Mouse (Mus musculus): ENCODE measurements around the gene B4galnt1.
"Not testable (repeated sequence)": the region's sequence is repeated elsewhere in the genome, so short reads cannot be mapped to it uniquely, and the experiment has no call there.

B4galnt1 gene

GRCm38 (mm10) chr10:127188465-127189115 is 23.6 kb downstream of the B4galnt1 start:
- DNase-seq (ENCODE audit: low spot score in 2 of 2): peak; percentile 63 to 69

- DNase-seq (ENCODE audit: low spot score in 2 of 2): peak in 1 of 2 experiments; percentile 66
These were observed 24.2 kb downstream of the B4galnt1 start for GRCm38 (mm10) chr10:127189116-127189650.

- DNase-seq (ENCODE audit: low spot score in 2 of 2): peak in 1 of 2 experiments; percentile 45
These were observed 24.8 kb downstream of the B4galnt1 start, which contains the start of gene Arhgef25 for GRCm38 (mm10) chr10:127189651-127190381. Gene Arhgef25 (minus strand): TSS chr10:127190083.

DNA sequence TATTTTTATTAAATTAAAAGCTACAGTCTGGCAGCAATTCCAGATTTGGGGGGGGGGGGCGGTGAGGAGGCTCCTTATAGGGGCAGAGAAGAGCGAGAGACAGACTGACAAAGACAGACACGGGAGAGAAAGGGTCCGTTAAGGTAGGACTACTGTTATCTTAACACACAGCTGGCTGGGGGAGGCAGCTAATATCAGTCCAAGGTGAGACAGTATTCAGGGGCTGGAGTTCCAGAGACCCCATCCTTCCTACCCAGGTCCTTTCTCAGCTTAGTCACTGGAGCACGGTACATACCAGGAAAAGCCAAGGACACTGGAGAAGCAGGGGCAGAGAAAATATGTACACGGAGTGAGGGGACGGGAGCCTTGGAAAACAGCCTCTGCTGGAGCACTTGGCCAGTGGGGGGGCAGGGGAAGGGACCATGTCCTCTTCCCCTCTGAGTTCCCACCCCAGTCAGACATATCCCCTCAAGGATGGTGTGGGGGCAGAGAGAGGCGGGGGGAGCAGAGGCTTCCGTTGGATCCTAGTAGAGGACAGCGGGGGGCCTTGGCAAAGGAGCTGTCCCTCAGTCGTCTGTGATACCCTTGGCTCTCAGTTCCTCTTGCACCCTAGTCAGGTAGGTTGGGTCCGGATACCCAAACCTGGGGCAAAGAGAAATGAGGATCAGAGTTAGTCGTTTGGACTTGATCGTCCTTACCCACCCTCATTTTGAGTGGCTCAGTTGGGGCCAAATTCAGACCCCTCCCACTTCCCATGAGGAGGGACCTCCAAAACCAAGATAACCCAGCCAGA is 25.6 kb downstream of the B4galnt1 start:
- DNase-seq (ENCODE audit: low spot score in 2 of 2): no peak

- DNase-seq (ENCODE audit: low spot score in 2 of 2): peak in 1 of 2 experiments; percentile 38
These were observed 26.4 kb downstream of the B4galnt1 start for GRCm38 (mm10) chr10:127191191-127192056.

- not testable (repeated sequence) for DNase-seq (ENCODE audit: low spot score in 2 of 2)
These were observed 27.0 kb downstream of the B4galnt1 start for GRCm38 (mm10) chr10:127192057-127192328.

DNA sequence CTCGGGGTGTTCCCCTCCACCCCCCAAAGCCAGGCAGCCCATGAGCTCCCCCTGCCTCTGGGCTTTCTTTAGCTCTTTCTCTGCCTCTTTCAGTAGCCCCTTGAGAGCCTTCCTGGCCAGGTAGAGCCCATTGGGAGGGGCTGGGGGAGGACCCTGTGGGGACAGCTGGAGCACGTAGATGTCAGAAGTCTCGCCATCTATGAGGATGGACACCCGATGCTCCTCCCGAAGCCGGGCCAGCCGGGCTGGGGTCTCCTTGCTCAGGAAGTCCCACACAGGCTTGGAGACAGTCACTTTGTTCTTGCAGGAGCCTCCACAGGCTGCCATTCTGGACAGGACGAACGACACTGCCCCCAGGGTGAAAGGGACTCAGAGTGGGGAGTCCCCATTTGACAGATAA is 28.0 kb downstream of the B4galnt1 start:
- no peak for DNase-seq (ENCODE audit: low spot score in 2 of 2)

DNA sequence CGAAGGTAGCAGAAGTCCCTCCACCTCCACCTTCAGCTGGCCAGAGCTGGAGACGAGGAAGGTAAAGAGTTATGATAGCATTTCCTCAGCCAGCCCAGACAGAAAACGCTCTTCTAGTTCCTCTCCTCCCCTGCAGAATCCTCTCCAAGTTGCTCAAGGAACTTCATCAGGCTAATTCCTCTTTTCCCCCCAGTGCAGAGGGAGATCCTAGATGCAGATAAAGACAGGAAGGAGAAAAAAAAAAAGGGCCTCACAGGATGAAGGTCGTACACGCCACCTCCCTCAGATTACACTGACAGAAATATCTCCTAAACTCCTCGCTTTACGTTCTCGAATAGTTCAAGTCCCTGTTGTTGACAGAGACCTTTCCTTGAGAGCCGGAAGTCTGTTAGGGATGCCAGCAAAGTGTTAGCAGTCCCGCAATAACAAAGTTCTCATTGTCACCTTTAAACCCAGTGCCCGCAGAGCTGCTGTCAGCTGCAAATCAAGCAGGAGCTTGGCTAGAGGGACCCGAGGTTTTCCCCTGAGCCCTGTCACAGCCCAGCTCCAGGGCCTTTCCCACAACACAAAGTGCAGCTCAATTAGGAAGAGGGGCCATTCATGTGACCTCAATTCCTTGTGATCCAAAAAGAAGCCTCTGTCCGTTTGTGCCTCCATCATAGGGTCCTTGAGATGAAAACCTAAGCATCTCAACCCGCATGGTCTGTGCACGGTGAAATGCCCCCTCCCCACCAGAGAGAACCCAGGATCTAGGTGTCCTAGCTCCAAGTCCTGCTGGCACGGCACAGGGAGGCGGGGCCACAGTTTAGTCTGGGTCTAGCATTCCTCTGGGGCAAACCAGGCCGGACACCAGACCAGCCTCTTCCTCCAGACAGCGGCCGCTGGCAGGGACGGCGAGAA is 29.7 kb downstream of the B4galnt1 start:
- DNase-seq (ENCODE audit: low spot score in 2 of 2): peak; percentile 73 to 77

DNA sequence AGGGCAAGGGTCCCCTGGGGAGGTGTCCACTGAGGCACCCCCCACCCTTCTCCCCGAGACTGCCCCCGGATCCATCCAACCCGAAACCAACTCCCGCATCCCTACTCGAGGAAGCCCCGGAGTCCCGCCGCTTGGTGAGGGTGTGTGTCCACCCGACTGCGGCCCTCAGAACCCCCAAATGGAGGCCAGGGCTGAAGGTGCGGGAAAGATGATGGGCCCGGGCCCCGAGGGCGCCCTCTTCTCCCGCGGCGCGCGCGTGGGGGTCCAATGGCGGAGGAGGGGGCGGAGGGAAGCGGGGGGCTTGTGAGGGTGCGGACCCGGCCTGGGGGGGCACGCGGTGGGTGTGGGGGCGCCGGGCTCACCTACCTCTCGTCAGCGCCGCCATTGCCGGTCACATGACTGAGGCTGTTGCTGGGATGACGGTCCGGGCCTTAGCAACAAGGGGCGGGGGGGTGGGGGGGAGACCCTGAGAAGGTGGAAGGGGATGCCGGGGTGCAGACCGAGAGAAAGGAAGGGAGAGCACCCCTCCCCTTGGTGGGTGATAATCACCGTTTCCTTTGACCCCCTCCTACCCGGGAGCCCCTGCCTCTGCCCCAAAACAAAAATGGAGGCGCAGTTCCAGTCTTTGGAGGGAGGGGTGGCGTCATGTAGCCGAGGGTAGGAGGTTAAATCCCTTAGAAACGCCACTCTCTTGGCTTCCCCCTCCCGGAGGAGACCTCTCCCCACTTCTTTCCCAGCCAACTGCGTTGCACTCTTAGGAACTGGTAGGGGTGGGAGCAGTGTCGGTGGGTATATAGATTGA is 30.5 kb downstream of the B4galnt1 start, which contains the start of gene Dtx3:
Gene Dtx3 (minus strand): TSS at position 401 of the 802 bp plus-strand sequence.
- peak; percentile 74 to 77 for DNase-seq (ENCODE audit: low spot score in 2 of 2)

DNA sequence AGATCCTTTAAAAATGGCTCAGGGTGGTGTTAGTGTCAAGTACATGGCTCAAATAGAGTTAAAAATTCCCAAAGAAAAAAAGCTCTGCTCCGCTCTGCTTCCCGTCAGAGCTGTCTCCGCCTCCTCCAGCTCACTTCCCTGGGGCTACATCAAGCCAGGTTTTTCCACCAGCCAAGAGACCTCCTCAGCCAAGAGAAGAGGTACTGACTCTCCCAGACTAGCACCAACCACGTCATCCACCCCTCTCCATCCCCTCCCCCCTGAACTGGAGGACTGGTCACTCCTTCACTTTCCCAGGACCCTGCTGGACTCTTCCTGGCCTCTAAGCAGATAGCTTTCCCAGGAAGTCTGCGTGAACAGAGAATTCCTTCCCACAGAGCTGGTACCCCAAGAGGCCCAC is 31.4 kb downstream of the B4galnt1 start:
- DNase-seq (ENCODE audit: low spot score in 2 of 2): peak; percentile 72 to 82

- DNase-seq (ENCODE audit: low spot score in 2 of 2): no peak
These were observed 32.1 kb downstream of the B4galnt1 start for GRCm38 (mm10) chr10:127197104-127197503.

- no peak for DNase-seq (ENCODE audit: low spot score in 2 of 2)
These were observed 32.6 kb downstream of the B4galnt1 start for GRCm38 (mm10) chr10:127197505-127198110.

- no peak for DNase-seq (ENCODE audit: low spot score in 2 of 2)
These were observed 33.5 kb downstream of the B4galnt1 start for GRCm38 (mm10) chr10:127198492-127198891.

DNA sequence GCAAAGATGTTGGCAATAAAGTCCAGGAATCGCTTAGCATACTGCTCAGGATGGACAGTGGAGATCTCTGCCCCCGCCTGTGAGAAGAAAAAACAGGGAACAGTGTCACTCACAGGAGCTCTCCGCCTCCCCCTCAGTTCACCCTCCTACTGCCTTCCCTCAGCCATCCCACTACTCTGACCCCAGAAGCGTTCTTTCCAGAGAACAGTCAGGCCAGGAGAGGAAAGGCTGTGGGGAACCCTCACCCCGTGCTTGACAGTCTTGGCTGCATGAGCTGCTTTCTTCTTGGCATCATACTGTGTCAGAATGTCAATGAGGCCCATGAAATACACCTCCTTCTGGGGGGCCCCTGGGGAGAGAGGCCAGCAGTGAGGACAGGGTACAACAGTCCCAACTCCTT is 34.0 kb downstream of the B4galnt1 start:
- DNase-seq (ENCODE audit: low spot score in 2 of 2): no peak

- no peak for DNase-seq (ENCODE audit: low spot score in 2 of 2)
These were observed 34.4 kb downstream of the B4galnt1 start for GRCm38 (mm10) chr10:127199474-127199873.

DNA sequence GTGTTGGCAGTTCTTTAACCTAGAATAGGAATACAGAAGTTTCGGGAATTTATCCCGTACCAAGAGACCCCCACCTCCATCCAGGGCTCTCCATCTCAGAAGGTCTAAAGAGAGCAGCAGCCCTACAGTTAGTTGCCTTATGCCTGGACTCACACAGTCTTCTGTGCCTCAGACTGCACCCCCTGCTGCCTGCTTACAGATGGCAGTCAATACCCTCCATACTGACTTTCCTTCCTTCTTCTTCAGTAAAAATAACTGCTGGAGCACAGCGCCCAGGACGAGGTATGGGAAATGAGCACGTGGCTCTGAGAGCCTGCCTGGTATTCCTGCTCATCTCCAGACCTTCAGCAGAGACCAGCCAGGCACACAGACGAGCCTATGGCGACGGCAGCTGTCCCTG is 35.3 kb downstream of the B4galnt1 start:
- no peak for DNase-seq (ENCODE audit: low spot score in 2 of 2)

GRCm38 (mm10) chr10:127203106-127203505 is 38.1 kb downstream of the B4galnt1 start:
- no peak for DNase-seq (ENCODE audit: low spot score in 2 of 2)

- DNase-seq (ENCODE audit: low spot score in 2 of 2): no peak
These were observed 39.6 kb downstream of the B4galnt1 start for GRCm38 (mm10) chr10:127204589-127204988.

GRCm38 (mm10) chr10:127205373-127205772 is 40.3 kb downstream of the B4galnt1 start:
- DNase-seq (ENCODE audit: low spot score in 2 of 2): no peak
